Mouse (Mus musculus) embryonic fibroblast, embryonic 13.5 days (primary cell): ENCODE measurements around the gene Sec24d.

ENCODE experiments used
- CTCF ChIP-seq: IDR thresholded peaks from 2 replicates; pipeline ENCODE4 v1.5.1; 2011; ENCODE audit warnings: mild to moderate bottlenecking, control low read depth, low read length, moderate library complexity, borderline replicate concordance; ENCODE audit not compliant: insufficient read depth
- POLR2A ChIP-seq: IDR thresholded peaks from 2 replicates; pipeline ENCODE4 v1.6.1; 2011; ENCODE audit warnings: low read depth, mild to moderate bottlenecking, control low read depth, low read length, moderate library complexity

DNA sequence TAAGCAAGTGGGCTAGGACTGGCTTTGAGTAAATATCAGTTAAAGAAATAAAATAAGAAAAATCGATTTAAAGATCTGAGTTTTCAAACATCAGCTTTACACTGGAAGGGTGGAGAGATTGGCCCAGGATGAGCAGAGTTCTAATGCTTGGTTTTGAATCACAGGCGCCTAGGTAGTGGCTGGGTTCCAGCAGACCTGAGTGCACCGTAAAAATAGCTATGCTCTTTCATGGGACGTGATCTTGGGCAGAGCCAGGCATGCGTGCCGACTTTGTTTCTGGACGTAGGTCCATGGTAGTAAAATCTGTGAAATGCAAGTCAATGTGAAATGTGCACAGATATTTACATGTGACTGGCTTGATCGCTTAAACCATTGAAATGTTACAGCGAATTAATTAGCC lies 87.1 kb downstream of the Sec24d start:
- TF ChIP-seq POLR2A (no peak), CTCF (no peak)
